Mouse (Mus musculus): ENCODE results near the gene Smg7.

DNA sequence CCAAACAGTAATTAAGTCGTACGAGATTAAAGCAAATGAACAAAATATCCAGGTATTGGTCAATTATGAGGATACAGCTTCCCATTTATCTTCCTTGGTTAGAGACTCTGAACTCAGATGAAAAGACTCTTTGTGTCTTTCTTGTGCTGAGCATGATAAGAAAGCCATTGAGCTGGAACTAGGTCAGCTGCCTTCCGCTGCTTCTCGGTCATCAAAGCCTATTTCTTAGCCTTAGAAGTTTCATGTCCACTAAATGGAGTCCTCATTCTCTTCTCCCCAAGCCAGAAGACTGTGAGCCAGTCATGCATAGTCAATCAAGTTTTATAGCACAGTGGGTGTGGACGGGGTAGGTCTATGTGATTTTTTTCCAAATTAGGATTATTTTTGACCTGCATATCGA lies 33.0 kb upstream of the Smg7 start:
- TF ChIP-seq EP300 (IDR thresholded peaks at IDR 0.05; ENCODE audit: low read depth in 1 of 2, low read length in 2 of 2) (no peak), MAX (IDR thresholded peaks at IDR 0.05; ENCODE audit: low read length) (no peak), POLR2AphosphoS2 (IDR thresholded peaks at IDR 0.05; ENCODE audit: low read length) (no peak)

All from MEL (cell line).